Mouse (Mus musculus) ES-E14 (cell line): ENCODE results near the gene Cd151.

Experiments
- CHD2 ChIP-seq: IDR thresholded peaks from 2 replicates; pipeline ENCODE4 v1.6.1; 2014; ENCODE audit warnings: mild to moderate bottlenecking, low read depth, low read length, inconsistent platforms
- HCFC1 ChIP-seq: IDR thresholded peaks from 2 replicates; pipeline ENCODE4 v1.6.1; 2012; ENCODE audit warnings: low read length, inconsistent platforms, borderline replicate concordance; ENCODE audit not compliant: insufficient read depth

- TF ChIP-seq HCFC1 (no peak), CHD2 (no peak)
Observed at GRCm38 (mm10) chr7:141482531-141483024, 15.4 kb downstream of the Cd151 start.
